Mouse (Mus musculus) hindbrain, embryonic 16.5 days (tissue): ENCODE data around the gene Sorcs3. TPM values are rescaled to one million over a fixed set of nuclear protein-coding genes. Genes with fewer than 3 reads are reported as not detected.
A peak's percentile ranks its signal among the peaks of the same experiment; 100 is the strongest.

Experiments
- ATAC-seq: fragments of 200-750 bp; cut with Nextera tagmentation; 2 replicates; pipeline ENCODE4 v1.8.0; 2017; ENCODE audit warnings: moderate TSS enrichment, moderate library complexity
- H3K27ac ChIP-seq: fragments of 300-500 bp; sonication (generic); 2 replicates; pipeline ENCODE4 v1.5.1; 2014; ENCODE audit warnings: low read depth, mild to moderate bottlenecking, control low read depth, low read length, moderate library complexity
- H3K27me3 ChIP-seq: fragments of 300-500 bp; sonication (generic); replicated peaks from 2 replicates; pipeline ENCODE4 v1.6.1; 2014; ENCODE audit warnings: low read length; ENCODE audit not compliant: control insufficient read depth, insufficient read depth
- H3K36me3 ChIP-seq: fragments of 300-500 bp; sonication (generic); 2 replicates; pipeline ENCODE4 v1.6.1; 2014; ENCODE audit warnings: mild to moderate bottlenecking, low read length, moderate library complexity, mixed read lengths; ENCODE audit not compliant: control insufficient read depth, insufficient read depth
- H3K4me1 ChIP-seq: fragments of 300-500 bp; sonication (generic); 2 replicates; pipeline ENCODE4 v1.6.1; 2014; ENCODE audit warnings: low read depth, low read length; ENCODE audit not compliant: control insufficient read depth, insufficient read depth
- H3K4me2 ChIP-seq: fragments of 300-500 bp; sonication (generic); 2 replicates; pipeline ENCODE4 v1.6.1; 2014; ENCODE audit warnings: mild to moderate bottlenecking, low read length, control low read depth, moderate library complexity
- H3K4me3 ChIP-seq: fragments of 300-500 bp; sonication (generic); 2 replicates; pipeline ENCODE4 v1.5.1; 2014; ENCODE audit warnings: mild to moderate bottlenecking, low read length, control low read depth, moderate library complexity
- H3K9ac ChIP-seq: fragments of 300-500 bp; sonication (generic); 2 replicates; pipeline ENCODE4 v1.6.1; 2014; ENCODE audit warnings: low read depth, mild to moderate bottlenecking, control low read depth, low read length, moderate library complexity
- H3K9me3 ChIP-seq: fragments of 300-500 bp; sonication (generic); 2 replicates; pipeline ENCODE4 v1.6.1; 2014; ENCODE audit warnings: mild to moderate bottlenecking, low read length, moderate library complexity; ENCODE audit not compliant: control insufficient read depth
- WGBS: fragments of 180-500 bp; shearing (Covaris S2); extraction: QIAGEN DNeasy Blood & Tissue Kit; methylation state at CpG from one replicate; pipeline ENCODE4 v1.1.7; 2014; 5-methylcytosine and 5-hydroxymethylcytosine counted together
- polyA plus RNA-seq: library from polyadenylated mRNA; unstranded; fragments of >200 nt; fragmentation: Nextera tagmentation; extraction: Ambion mirVana; gene quantifications from 2 replicates; pipeline ENCODE4 v1.2.1, GENCODE M21; 2015

Gene Sorcs3
- polyA plus RNA-seq, 1 experiment from 2014 or later = 14.5 TPM

DNA sequence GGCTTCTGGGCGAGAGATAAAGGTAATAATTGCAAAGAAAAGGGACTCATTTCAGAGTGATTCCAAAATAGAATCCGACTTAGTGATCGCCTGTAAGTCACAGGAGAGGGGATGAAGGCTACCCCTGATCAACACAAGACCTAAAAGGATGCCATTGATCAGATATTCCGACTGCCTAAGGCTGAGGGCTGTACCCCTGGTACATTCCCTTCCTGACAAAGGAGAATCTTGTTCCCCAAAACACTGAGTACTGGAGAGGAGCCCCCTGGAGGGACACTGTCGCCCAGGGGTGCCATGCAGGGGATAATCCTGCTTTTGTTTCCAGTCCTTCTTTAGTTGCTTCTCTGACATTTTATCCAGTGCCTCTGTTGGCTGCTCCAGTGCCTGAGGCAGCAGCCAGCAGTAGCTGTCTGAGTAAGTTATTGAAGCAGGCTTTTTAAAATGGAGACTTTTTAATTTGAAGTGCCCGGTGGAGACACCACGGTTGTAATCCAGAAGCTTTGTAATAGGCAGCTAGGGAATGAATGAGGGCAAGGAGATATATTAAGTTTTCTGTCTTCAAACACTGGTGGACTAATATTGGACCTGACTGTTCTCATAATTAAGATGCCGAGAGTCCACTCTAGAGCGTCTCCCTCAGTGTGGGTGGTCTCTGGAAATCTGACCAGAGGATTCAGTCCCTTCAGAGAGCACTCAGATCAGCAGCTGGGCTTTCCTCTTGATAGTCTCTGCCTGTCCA lies 342.5 kb downstream of the Sorcs3 start:
- no peaks in the 10 kb centered on the region for H3K27me3 ChIP-seq
- no peaks in the 10 kb centered on the region for H3K9me3 ChIP-seq
- 26% methylated on average over 9 of the region's 9 CpGs for WGBS
- H3K4me3 ChIP-seq = no peak overlapping the region
- no peak overlapping the region for H3K9ac ChIP-seq
- H3K4me1 ChIP-seq = peaks cover 2% of the 10 kb centered on the region; the same call in 1 of the 2 replicates
- no peak overlapping the region for H3K4me2 ChIP-seq
- no peak overlapping the region for H3K27ac ChIP-seq
- H3K36me3 ChIP-seq = no peaks in the 10 kb centered on the region
- no peak for ATAC-seq

DNA sequence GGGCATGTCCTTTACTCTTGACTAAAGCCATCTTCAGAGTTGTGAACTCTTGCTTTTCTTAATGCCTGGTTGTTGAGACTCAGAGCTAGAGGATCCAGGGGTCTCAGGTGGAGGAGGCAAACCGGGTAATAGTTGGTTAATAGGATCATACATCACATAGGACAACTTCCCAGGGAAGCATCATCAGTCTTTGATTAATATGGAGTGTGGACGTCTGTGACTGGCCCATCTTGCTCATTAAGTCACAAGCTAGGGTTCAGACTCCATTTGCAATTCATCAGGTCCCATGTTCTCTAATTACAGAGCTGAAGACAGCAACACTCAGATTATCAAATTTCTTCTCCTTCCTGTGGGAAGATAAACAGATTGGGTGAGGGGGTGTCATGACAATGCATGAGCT lies 353.6 kb downstream of the Sorcs3 start:
- no peak overlapping the region for H3K4me3 ChIP-seq
- no peaks in the 10 kb centered on the region for H3K9me3 ChIP-seq
- 38% methylated on average over 2 of the region's 2 CpGs for WGBS
- ATAC-seq = no peak
- H3K9ac ChIP-seq = no peak overlapping the region
- H3K4me2 ChIP-seq = no peak overlapping the region
- H3K4me1 ChIP-seq = no peaks in the 10 kb centered on the region
- no peaks in the 10 kb centered on the region for H3K27me3 ChIP-seq
- H3K36me3 ChIP-seq = no peaks in the 10 kb centered on the region
- no peak overlapping the region for H3K27ac ChIP-seq

DNA sequence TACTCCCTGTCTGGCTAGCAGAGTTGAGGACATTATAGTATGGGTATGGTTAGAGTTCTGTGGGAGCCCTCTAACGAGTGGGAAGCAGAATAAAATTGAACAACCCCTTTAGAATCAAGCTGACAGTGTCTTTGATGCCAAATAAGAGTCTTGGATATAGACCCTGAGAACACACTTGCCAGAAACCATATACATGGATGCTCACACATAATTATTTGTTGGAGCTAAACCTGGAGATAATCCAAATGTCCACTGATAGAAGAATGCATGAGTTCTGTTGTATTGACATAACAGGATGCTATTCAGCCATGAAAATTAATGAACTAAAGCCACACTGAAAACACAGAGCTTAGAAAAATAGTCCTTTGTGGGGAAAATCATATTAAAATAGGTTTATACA lies 369.9 kb downstream of the Sorcs3 start:
- no peaks in the 10 kb centered on the region for H3K27me3 ChIP-seq
- no peak overlapping the region for H3K27ac ChIP-seq
- H3K9ac ChIP-seq = no peak overlapping the region
- peaks cover 4% of the 10 kb centered on the region; the same call in 1 of the 2 replicates for H3K4me1 ChIP-seq
- WGBS = 49% methylated on average over 1 of the region's 1 CpGs
- H3K9me3 ChIP-seq = no peaks in the 10 kb centered on the region
- no peak for ATAC-seq
- H3K4me3 ChIP-seq = no peak overlapping the region
- no peaks in the 10 kb centered on the region for H3K36me3 ChIP-seq
- H3K4me2 ChIP-seq = no peak overlapping the region

GRCm38 (mm10) chr19:48577169-48577568 lies 371.3 kb downstream of the Sorcs3 start:
- H3K4me3 ChIP-seq = no peak overlapping the region
- no peak overlapping the region for H3K27ac ChIP-seq
- no peaks in the 10 kb centered on the region for H3K36me3 ChIP-seq
- 55% methylated on average over 5 of the region's 5 CpGs for WGBS
- H3K9ac ChIP-seq = no peak overlapping the region
- H3K9me3 ChIP-seq = no peaks in the 10 kb centered on the region
- H3K4me1 ChIP-seq = peaks cover 4% of the 10 kb centered on the region; the same call in 1 of the 2 replicates
- H3K27me3 ChIP-seq = no peaks in the 10 kb centered on the region
- ATAC-seq = 0 out of 2 replicates have a peak, but pooled peaks have one; percentile 42
- no peak overlapping the region for H3K4me2 ChIP-seq

GRCm38 (mm10) chr19:48584938-48585560 lies 379.2 kb downstream of the Sorcs3 start:
- 66% methylated on average over 8 of the region's 8 CpGs for WGBS
- Histone ChIP-seq H3K27ac (no peak overlapping the region), H3K9ac (no peak overlapping the region), H3K36me3 (no peaks in the 10 kb centered on the region), H3K27me3 (no peaks in the 10 kb centered on the region), H3K4me3 (no peak overlapping the region), H3K4me2 (no peak overlapping the region), H3K9me3 (no peaks in the 10 kb centered on the region), H3K4me1 (no peaks in the 10 kb centered on the region)
- ATAC-seq = peak; percentile 80

DNA sequence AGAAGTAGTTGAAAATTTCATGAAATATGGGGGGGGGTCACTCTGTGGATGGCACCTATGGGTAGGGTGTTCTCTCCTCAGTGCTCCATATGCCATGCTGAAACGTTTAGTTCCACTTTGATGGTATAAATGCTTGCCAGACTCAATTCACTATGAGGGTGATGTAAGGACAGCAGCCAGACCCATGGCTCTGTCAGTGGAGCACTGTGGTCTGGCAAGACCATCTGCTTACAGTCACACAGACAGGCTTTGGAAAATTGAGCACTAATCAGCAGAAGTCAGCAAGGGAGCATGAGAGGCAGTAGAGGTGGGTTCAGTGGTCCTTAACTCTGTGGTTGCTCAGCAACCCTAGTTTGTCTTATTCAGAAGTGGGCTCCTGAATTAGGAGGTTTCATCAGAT lies 411.1 kb downstream of the Sorcs3 start:
- H3K4me2 ChIP-seq = no peak overlapping the region
- no peaks in the 10 kb centered on the region for H3K36me3 ChIP-seq
- H3K9ac ChIP-seq = no peak overlapping the region
- H3K9me3 ChIP-seq = no peaks in the 10 kb centered on the region
- H3K4me1 ChIP-seq = no peaks in the 10 kb centered on the region
- no peak for ATAC-seq
- WGBS = 60% methylated on average over 1 of the region's 1 CpGs
- no peaks in the 10 kb centered on the region for H3K27me3 ChIP-seq
- no peak overlapping the region for H3K4me3 ChIP-seq
- H3K27ac ChIP-seq = no peak overlapping the region

DNA sequence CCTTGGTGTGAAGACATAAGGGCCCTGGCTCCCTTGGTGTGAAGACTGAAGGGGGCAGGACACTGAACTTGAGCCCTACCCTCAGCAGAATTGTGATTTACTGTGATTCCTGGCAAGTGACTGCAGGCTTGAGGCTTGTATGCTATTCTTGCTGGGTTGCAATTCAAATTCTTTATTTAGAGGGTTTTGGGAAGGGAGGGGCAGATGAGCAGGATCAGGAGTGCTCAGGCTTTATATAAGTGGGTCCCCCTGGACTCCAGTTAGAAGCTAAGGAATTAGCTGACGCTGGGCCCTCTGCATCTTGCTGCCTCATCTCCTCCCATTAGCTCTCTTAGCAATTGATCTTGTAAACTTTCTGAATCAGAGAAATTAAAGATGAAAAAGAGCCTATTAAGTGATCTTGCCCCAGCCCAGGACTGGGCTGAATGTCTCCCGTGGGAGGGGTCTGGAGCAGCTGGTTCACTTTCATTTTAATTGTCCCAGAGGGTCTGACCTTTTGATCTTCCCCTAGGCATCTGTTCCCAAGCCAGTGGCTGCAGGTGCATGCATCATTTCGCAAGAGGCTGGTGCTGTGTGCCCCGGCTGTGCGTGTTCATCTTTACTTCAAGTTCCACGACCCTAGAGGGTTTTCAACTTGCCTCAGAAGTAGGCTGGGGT lies 425.0 kb downstream of the Sorcs3 start:
- WGBS = 38% methylated on average over 6 of the region's 6 CpGs
- no peak for ATAC-seq

GRCm38 (mm10) chr19:48642566-48642965 lies 436.7 kb downstream of the Sorcs3 start:
- no peak overlapping the region for H3K27ac ChIP-seq
- no peak for ATAC-seq
- WGBS = 80% methylated on average over 4 of the region's 4 CpGs
- H3K4me2 ChIP-seq = no peak overlapping the region
- no peaks in the 10 kb centered on the region for H3K27me3 ChIP-seq
- H3K36me3 ChIP-seq = no peaks in the 10 kb centered on the region
- H3K4me3 ChIP-seq = no peak overlapping the region
- no peak overlapping the region for H3K9ac ChIP-seq
- H3K9me3 ChIP-seq = no peaks in the 10 kb centered on the region
- no peaks in the 10 kb centered on the region for H3K4me1 ChIP-seq

More for the DNA sequence above, 425.0 kb downstream of the Sorcs3 start:
- no peak overlapping the region for H3K9ac ChIP-seq
- H3K4me2 ChIP-seq = no peak overlapping the region
- H3K4me1 ChIP-seq = no peaks in the 10 kb centered on the region
- no peaks in the 10 kb centered on the region for H3K27me3 ChIP-seq
- H3K4me3 ChIP-seq = no peak overlapping the region
- H3K27ac ChIP-seq = no peak overlapping the region
- no peaks in the 10 kb centered on the region for H3K36me3 ChIP-seq
- no peaks in the 10 kb centered on the region for H3K9me3 ChIP-seq

DNA sequence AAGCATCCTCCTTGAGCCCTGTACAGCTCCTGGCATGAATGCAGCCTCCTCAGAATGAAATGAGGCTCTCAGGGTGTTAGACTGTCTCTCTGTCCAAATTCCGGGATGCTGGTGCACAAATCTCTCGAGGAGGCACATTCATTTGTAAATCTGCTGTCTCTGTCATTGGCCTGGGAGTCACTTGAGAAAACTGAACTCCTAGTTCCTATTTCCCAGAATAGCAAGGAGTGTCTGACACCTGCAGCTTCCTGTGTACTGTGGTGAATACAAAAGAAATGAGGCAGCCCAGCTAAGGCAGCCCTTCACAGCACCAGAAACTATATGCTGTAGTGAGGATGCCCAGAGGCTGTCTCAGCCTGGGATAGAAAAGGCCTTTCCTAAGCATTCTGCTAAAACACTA lies 444.1 kb downstream of the Sorcs3 start:
- no peak overlapping the region for H3K4me2 ChIP-seq
- 53% methylated on average over 2 of the region's 2 CpGs for WGBS

More for the DNA sequence above, 444.1 kb downstream of the Sorcs3 start:
- no peak for ATAC-seq
- Histone ChIP-seq H3K9me3 (no peaks in the 10 kb centered on the region), H3K27ac (no peak overlapping the region), H3K27me3 (no peaks in the 10 kb centered on the region), H3K4me3 (no peak overlapping the region), H3K36me3 (no peaks in the 10 kb centered on the region), H3K9ac (no peak overlapping the region), H3K4me1 (no peaks in the 10 kb centered on the region)
